Mouse (Mus musculus): ENCODE results near the gene Anks1. TPM values are rescaled to one million over a fixed set of nuclear protein-coding genes. Genes with fewer than 3 reads are reported as not detected.

Anks1 gene
- 16.4 and 16.9 TPM in 2 replicates for polyA plus RNA-seq (2014; fragmentation: Nextera tagmentation; extraction: Ambion mirVana)

- H3K27ac ChIP-seq (ENCODE audit: low read depth) = peak within 1 kb of the TSS; percentile 85
Measured at GRCm38 (mm10) chr17:27908888-27909621, at the start of gene Anks1. Gene Anks1, plus strand, starts transcription at chr17:27909306.

GRCm38 (mm10) chr17:27865461-27865860, 43.6 kb upstream of the Anks1 start:
- Histone ChIP-seq H3K27ac (ENCODE audit: low read depth) (no peak overlapping the region), H3K27me3 (replicated peaks; ENCODE audit: control insufficient read depth, insufficient read depth, low read length) (no peaks in the 10 kb centered on the region), H3K4me3 (ENCODE audit: low read depth, low read length) (no peak overlapping the region), H3K4me2 (ENCODE audit: low read length) (no peak overlapping the region), H3K4me1 (replicated peaks; ENCODE audit: control insufficient read depth, insufficient read depth, low read length) (no peaks in the 10 kb centered on the region), H3K36me3 (ENCODE audit: control insufficient read depth, insufficient read depth, low read length) (no peaks in the 10 kb centered on the region), H3K9me3 (ENCODE audit: control insufficient read depth, low read length) (no peaks in the 10 kb centered on the region), H3K9ac (ENCODE audit: low read length) (no peak overlapping the region)
- DNase-seq (ENCODE audit: low spot score) (no peak), ATAC-seq (replicated peaks; ENCODE audit: low FRiP score, low TSS enrichment, low read depth) (no peak)
- 79% methylated on average over 2 of the region's 2 CpGs for WGBS

More at GRCm38 (mm10) chr17:27908888-27909621, at the start of gene Anks1:
- H3K4me2 ChIP-seq (ENCODE audit: low read length) = peak within 1 kb of the TSS; percentile 84
- WGBS = under 1% methylated on average over 78 of the region's 78 CpGs
- H3K4me3 ChIP-seq (ENCODE audit: low read depth, low read length) = peak within 1 kb of the TSS; percentile 97
- H3K9ac ChIP-seq (ENCODE audit: low read length) = peak within 1 kb of the TSS; percentile 75
- no peaks in the 10 kb centered on the region for H3K27me3 ChIP-seq (replicated peaks; ENCODE audit: control insufficient read depth, insufficient read depth, low read length)
- peak; percentile 83 for ATAC-seq (replicated peaks; ENCODE audit: low FRiP score, low TSS enrichment, low read depth)
- peaks cover 15% of the 10 kb centered on the region; the same call in 1 of the 2 replicates for H3K36me3 ChIP-seq (ENCODE audit: control insufficient read depth, insufficient read depth, low read length)
- H3K9me3 ChIP-seq (ENCODE audit: control insufficient read depth, low read length) = no peaks in the 10 kb centered on the region
- peak; percentile 95 for DNase-seq (ENCODE audit: low spot score)
- H3K4me1 ChIP-seq (replicated peaks; ENCODE audit: control insufficient read depth, insufficient read depth, low read length) = peaks cover 8% of the 10 kb centered on the region

GRCm38 (mm10) chr17:27866737-27867136, 42.4 kb upstream of the Anks1 start:
- Histone ChIP-seq H3K4me3 (ENCODE audit: low read depth, low read length) (no peak overlapping the region), H3K27ac (ENCODE audit: low read depth) (no peak overlapping the region), H3K36me3 (ENCODE audit: control insufficient read depth, insufficient read depth, low read length) (no peaks in the 10 kb centered on the region), H3K4me2 (ENCODE audit: low read length) (no peak overlapping the region), H3K9me3 (ENCODE audit: control insufficient read depth, low read length) (no peaks in the 10 kb centered on the region), H3K4me1 (replicated peaks; ENCODE audit: control insufficient read depth, insufficient read depth, low read length) (no peaks in the 10 kb centered on the region), H3K27me3 (replicated peaks; ENCODE audit: control insufficient read depth, insufficient read depth, low read length) (no peaks in the 10 kb centered on the region), H3K9ac (ENCODE audit: low read length) (no peak overlapping the region)
- DNase-seq (ENCODE audit: low spot score) (no peak), ATAC-seq (replicated peaks; ENCODE audit: low FRiP score, low TSS enrichment, low read depth) (no peak)
- WGBS = 70% methylated on average over 4 of the region's 4 CpGs

GRCm38 (mm10) chr17:27871851-27872250, 37.3 kb upstream of the Anks1 start:
- Histone ChIP-seq H3K27me3 (replicated peaks; ENCODE audit: control insufficient read depth, insufficient read depth, low read length) (no peaks in the 10 kb centered on the region), H3K27ac (ENCODE audit: low read depth) (no peak overlapping the region), H3K4me1 (replicated peaks; ENCODE audit: control insufficient read depth, insufficient read depth, low read length) (no peaks in the 10 kb centered on the region; the same call in 1 of the 2 replicates), H3K36me3 (ENCODE audit: control insufficient read depth, insufficient read depth, low read length) (peaks cover 4% of the 10 kb centered on the region; the same call in 1 of the 2 replicates), H3K4me3 (ENCODE audit: low read depth, low read length) (no peak overlapping the region), H3K9me3 (ENCODE audit: control insufficient read depth, low read length) (no peaks in the 10 kb centered on the region), H3K9ac (ENCODE audit: low read length) (no peak overlapping the region), H3K4me2 (ENCODE audit: low read length) (no peak overlapping the region)
- 92% methylated on average over 3 of the region's 3 CpGs for WGBS
- DNase-seq (ENCODE audit: low spot score) = no peak
- no peak for ATAC-seq (replicated peaks; ENCODE audit: low FRiP score, low TSS enrichment, low read depth)

GRCm38 (mm10) chr17:27873583-27873982, 35.5 kb upstream of the Anks1 start:
- Histone ChIP-seq H3K4me3 (ENCODE audit: low read depth, low read length) (no peak overlapping the region), H3K9ac (ENCODE audit: low read length) (no peak overlapping the region), H3K9me3 (ENCODE audit: control insufficient read depth, low read length) (no peaks in the 10 kb centered on the region), H3K4me1 (replicated peaks; ENCODE audit: control insufficient read depth, insufficient read depth, low read length) (no peaks in the 10 kb centered on the region; the same call in 1 of the 2 replicates), H3K4me2 (ENCODE audit: low read length) (no peak overlapping the region), H3K27ac (ENCODE audit: low read depth) (no peak overlapping the region), H3K27me3 (replicated peaks; ENCODE audit: control insufficient read depth, insufficient read depth, low read length) (no peaks in the 10 kb centered on the region), H3K36me3 (ENCODE audit: control insufficient read depth, insufficient read depth, low read length) (peaks cover 10% of the 10 kb centered on the region; the same call in 1 of the 2 replicates)
- WGBS = 58% methylated on average over 3 of the region's 3 CpGs
- ATAC-seq (replicated peaks; ENCODE audit: low FRiP score, low TSS enrichment, low read depth) = no peak
- DNase-seq (ENCODE audit: low spot score) = no peak

DNA sequence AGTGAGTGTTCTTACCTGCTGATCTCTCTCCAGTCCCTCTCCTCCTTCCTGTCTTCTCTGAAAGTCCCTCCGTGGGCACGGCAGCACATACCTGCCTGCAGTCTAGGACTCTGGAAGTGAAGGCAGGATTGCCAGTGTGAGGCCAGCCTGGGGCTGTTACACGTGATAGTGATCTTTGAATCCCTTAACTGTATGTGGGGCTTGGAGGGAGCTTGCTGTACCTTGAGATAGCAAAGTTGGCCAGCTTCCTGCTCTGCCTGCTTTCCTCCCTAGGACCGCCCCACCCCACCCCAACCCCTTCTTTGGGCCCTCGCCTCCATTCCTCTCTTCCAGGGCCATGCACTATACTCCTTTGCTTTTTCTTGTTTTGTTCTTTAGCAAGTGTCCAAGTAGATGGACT, 34.6 kb upstream of the Anks1 start:
- 62% methylated on average over 5 of the region's 5 CpGs for WGBS
- no peak overlapping the region for H3K9ac ChIP-seq (ENCODE audit: low read length)
- H3K4me1 ChIP-seq (replicated peaks; ENCODE audit: control insufficient read depth, insufficient read depth, low read length) = no peaks in the 10 kb centered on the region; the same call in 1 of the 2 replicates
- ATAC-seq (replicated peaks; ENCODE audit: low FRiP score, low TSS enrichment, low read depth) (no peak), DNase-seq (ENCODE audit: low spot score) (no peak)
- no peak overlapping the region for H3K4me3 ChIP-seq (ENCODE audit: low read depth, low read length)
- peaks cover 13% of the 10 kb centered on the region for H3K36me3 ChIP-seq (ENCODE audit: control insufficient read depth, insufficient read depth, low read length)
- H3K9me3 ChIP-seq (ENCODE audit: control insufficient read depth, low read length) = no peaks in the 10 kb centered on the region
- no peak overlapping the region for H3K27ac ChIP-seq (ENCODE audit: low read depth)
- no peaks in the 10 kb centered on the region for H3K27me3 ChIP-seq (replicated peaks; ENCODE audit: control insufficient read depth, insufficient read depth, low read length)
- H3K4me2 ChIP-seq (ENCODE audit: low read length) = no peak overlapping the region

DNA sequence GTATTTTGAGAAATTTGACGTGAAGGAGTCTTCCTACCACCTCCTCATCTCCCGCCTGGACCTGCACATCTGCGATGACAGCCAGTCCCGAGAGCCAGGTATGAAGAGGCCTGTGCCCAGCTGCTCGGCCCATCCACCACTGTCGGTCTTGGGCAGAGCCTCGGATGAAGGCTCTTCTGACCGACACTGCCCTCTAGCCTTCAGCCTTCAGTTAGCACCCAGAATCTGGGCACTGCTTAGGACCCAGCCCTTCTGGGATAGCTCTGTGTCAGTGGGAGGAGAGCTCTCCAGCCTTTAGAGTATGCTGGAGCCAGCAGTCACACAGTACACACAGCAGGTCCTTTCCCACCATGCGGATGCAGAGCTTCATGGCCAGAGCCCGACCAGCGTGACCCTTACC, 27.6 kb upstream of the Anks1 start:
- no peaks in the 10 kb centered on the region for H3K27me3 ChIP-seq (replicated peaks; ENCODE audit: control insufficient read depth, insufficient read depth, low read length)
- H3K4me3 ChIP-seq (ENCODE audit: low read depth, low read length) = no peak overlapping the region
- no peaks in the 10 kb centered on the region for H3K9me3 ChIP-seq (ENCODE audit: control insufficient read depth, low read length)
- H3K4me2 ChIP-seq (ENCODE audit: low read length) = no peak overlapping the region
- DNase-seq (ENCODE audit: low spot score) = no peak
- ATAC-seq (replicated peaks; ENCODE audit: low FRiP score, low TSS enrichment, low read depth) = no peak; the same call in 1 of the 2 replicates
- H3K36me3 ChIP-seq (ENCODE audit: control insufficient read depth, insufficient read depth, low read length) = peaks cover 66% of the 10 kb centered on the region
- H3K4me1 ChIP-seq (replicated peaks; ENCODE audit: control insufficient read depth, insufficient read depth, low read length) = no peaks in the 10 kb centered on the region
- WGBS = 64% methylated on average over 11 of the region's 11 CpGs
- H3K27ac ChIP-seq (ENCODE audit: low read depth) = no peak overlapping the region
- no peak overlapping the region for H3K9ac ChIP-seq (ENCODE audit: low read length)

GRCm38 (mm10) chr17:27883129-27883528, 26.0 kb upstream of the Anks1 start:
- Histone ChIP-seq H3K9me3 (ENCODE audit: control insufficient read depth, low read length) (no peaks in the 10 kb centered on the region), H3K9ac (ENCODE audit: low read length) (no peak overlapping the region), H3K36me3 (ENCODE audit: control insufficient read depth, insufficient read depth, low read length) (peaks cover 73% of the 10 kb centered on the region), H3K27ac (ENCODE audit: low read depth) (no peak overlapping the region), H3K4me1 (replicated peaks; ENCODE audit: control insufficient read depth, insufficient read depth, low read length) (no peaks in the 10 kb centered on the region), H3K27me3 (replicated peaks; ENCODE audit: control insufficient read depth, insufficient read depth, low read length) (no peaks in the 10 kb centered on the region), H3K4me2 (ENCODE audit: low read length) (no peak overlapping the region), H3K4me3 (ENCODE audit: low read depth, low read length) (no peak overlapping the region)
- ATAC-seq (replicated peaks; ENCODE audit: low FRiP score, low TSS enrichment, low read depth) = no peak
- 89% methylated on average over 8 of the region's 8 CpGs for WGBS
- DNase-seq (ENCODE audit: low spot score) = no peak

GRCm38 (mm10) chr17:27883994-27884393, 25.1 kb upstream of the Anks1 start:
- no peaks in the 10 kb centered on the region for H3K27me3 ChIP-seq (replicated peaks; ENCODE audit: control insufficient read depth, insufficient read depth, low read length)
- WGBS = 93% methylated on average over 6 of the region's 6 CpGs
- no peak for ATAC-seq (replicated peaks; ENCODE audit: low FRiP score, low TSS enrichment, low read depth)
- no peak overlapping the region for H3K4me2 ChIP-seq (ENCODE audit: low read length)
- H3K4me1 ChIP-seq (replicated peaks; ENCODE audit: control insufficient read depth, insufficient read depth, low read length) = no peaks in the 10 kb centered on the region
- no peak overlapping the region for H3K4me3 ChIP-seq (ENCODE audit: low read depth, low read length)
- DNase-seq (ENCODE audit: low spot score) = no peak
- H3K9ac ChIP-seq (ENCODE audit: low read length) = no peak overlapping the region
- H3K36me3 ChIP-seq (ENCODE audit: control insufficient read depth, insufficient read depth, low read length) = peaks cover 73% of the 10 kb centered on the region
- no peak overlapping the region for H3K27ac ChIP-seq (ENCODE audit: low read depth)
- no peaks in the 10 kb centered on the region for H3K9me3 ChIP-seq (ENCODE audit: control insufficient read depth, low read length)
